ENCODE assay signal across 7 mouse cellular contexts in the genomic region with DNA sequence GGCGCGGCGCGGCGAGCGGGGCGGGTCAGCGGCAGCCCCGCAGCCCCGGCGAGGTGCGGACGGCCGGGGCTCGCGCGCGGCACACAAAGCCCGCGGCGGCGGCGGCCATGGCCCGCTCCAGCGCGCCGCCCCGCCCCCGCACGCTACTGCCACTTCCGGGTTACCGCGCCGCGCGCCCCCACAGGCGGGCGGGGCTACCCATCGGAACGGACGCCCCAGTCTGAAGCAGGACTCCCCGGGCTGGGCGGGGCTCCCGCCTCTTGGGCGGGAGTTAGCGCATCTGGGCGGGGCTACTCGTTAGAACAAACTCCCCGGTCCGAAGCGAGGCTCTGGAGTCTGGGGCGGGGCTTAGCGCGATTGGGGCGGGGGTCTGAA. TPM values are rescaled to one million over a fixed set of nuclear protein-coding genes. Genes with fewer than 3 reads are reported as not detected.
A peak's percentile ranks its signal among the peaks of the same experiment; 100 is the strongest.
DNase-seq lines count a peak whose midpoint lies in the region; ATAC-seq and TF ChIP-seq lines count a peak whose summit lies in the region.

No protein-coding gene starts in this region.

- peak overlapping the region; percentile 98 for H3K9ac ChIP-seq in intestine, postnatal 0 days (ENCODE audit: low read depth, low read length)
- peak overlapping the region; percentile 98 for H3K9ac ChIP-seq in midbrain, embryonic 12.5 days (replicated peaks)

- H3K36me3 ChIP-seq in intestine, postnatal 0 days (ENCODE audit: control insufficient read depth, insufficient read depth), result peaks cover 10% of the 10 kb centered on the region; the same call in 1 of the 2 replicates
- H3K36me3 ChIP-seq in midbrain, embryonic 12.5 days, result 0 out of 2 replicates have a peak, but pooled peaks cover 5% of the 10 kb centered on the region
- H3K36me3 ChIP-seq in small intestine, adult 2 months (ENCODE audit: control insufficient read depth, insufficient read depth, low read length), result peaks cover 4% of the 10 kb centered on the region; the same call in 1 of the 2 replicates

- H3K4me2 ChIP-seq in intestine, postnatal 0 days (replicated peaks; ENCODE audit: low read depth), result peak overlapping the region; percentile 77
- H3K4me2 ChIP-seq in midbrain, embryonic 12.5 days (replicated peaks), result peak overlapping the region; percentile 94

- no peaks in the 10 kb centered on the region for H3K27me3 ChIP-seq in intestine, postnatal 0 days (replicated peaks; ENCODE audit: control insufficient read depth, insufficient read depth, low read length)
- no peaks in the 10 kb centered on the region for H3K27me3 ChIP-seq in midbrain, embryonic 12.5 days
- H3K27me3 ChIP-seq in small intestine, adult 2 months (ENCODE audit: control insufficient read depth, insufficient read depth, low read length), result no peaks in the 10 kb centered on the region

- H3K9me3 ChIP-seq in intestine, postnatal 0 days (ENCODE audit: control insufficient read depth), result no peaks in the 10 kb centered on the region
- H3K9me3 ChIP-seq in midbrain, embryonic 12.5 days, result no peaks in the 10 kb centered on the region

- H3K4me3 ChIP-seq in intestine, postnatal 0 days (ENCODE audit: low read depth, low read length), result peak overlapping the region; percentile 86
- peak overlapping the region; percentile 81 for H3K4me3 ChIP-seq in midbrain, embryonic 12.5 days
- H3K4me3 ChIP-seq in small intestine, adult 2 months (ENCODE audit: low read depth, low read length), result peak overlapping the region; percentile 78

- no peak; the same call in 1 of the 2 replicates for TF ChIP-seq CTCF in intestine, postnatal 0 days (IDR thresholded peaks at IDR 0.05; ENCODE audit: low read depth)
- no peak for TF ChIP-seq CTCF in small intestine, adult 2 months (IDR thresholded peaks at IDR 0.05; ENCODE audit: extremely low read depth, insufficient read length, insufficient replicate concordance, low read depth, low read length)

- TF ChIP-seq POLR2A in small intestine, adult 2 months (IDR thresholded peaks at IDR 0.05; ENCODE audit: low read depth, low read length), result no peak

- WGBS in intestine, postnatal 0 days, result under 1% methylated on average over 27 of the region's 55 CpGs
- 0% methylated on average over 27 of the region's 55 CpGs for WGBS in midbrain, embryonic 12.5 days
- under 1% methylated on average over 29 of the region's 55 CpGs for WGBS in small intestine, adult 2 months

- peak; percentile 92 for ATAC-seq in intestine, postnatal 0 days
- ATAC-seq in midbrain, embryonic 12.5 days (ENCODE audit: low FRiP score, low read depth), result peak; percentile 96

- 0 out of 2 replicates have a peak, but pooled peaks cover 12% of the 10 kb centered on the region for H3K4me1 ChIP-seq in intestine, postnatal 0 days (replicated peaks; ENCODE audit: control insufficient read depth, insufficient read depth, low read length)
- peaks cover 40% of the 10 kb centered on the region for H3K4me1 ChIP-seq in midbrain, embryonic 12.5 days
- peaks cover 21% of the 10 kb centered on the region; the same call in 1 of the 2 replicates for H3K4me1 ChIP-seq in small intestine, adult 2 months (ENCODE audit: control insufficient read depth, insufficient read depth, insufficient read length, low read length)

- H3K27ac ChIP-seq in intestine, postnatal 0 days (ENCODE audit: low read depth, low read length), result peak overlapping the region; percentile 98
- peak overlapping the region; percentile 94 for H3K27ac ChIP-seq in midbrain, embryonic 12.5 days (replicated peaks)
- peak overlapping the region; percentile 94; the same call in 1 of the 2 replicates for H3K27ac ChIP-seq in small intestine, adult 2 months (ENCODE audit: insufficient read depth, low read depth, low read length)

- peak; percentile 97 for DNase-seq in adrenal gland, adult 2 months
- DNase-seq in embryo, embryonic 11.5 days (ENCODE audit: low read depth, low spot score), result peak; percentile 92
- peak; percentile 88 to 92 for DNase-seq in gastrocnemius, postnatal 4 days (ENCODE audit: low spot score in 2 of 2)
- peak; percentile 97 for DNase-seq in left cerebral cortex, postnatal 4 days

- intact Hi-C loops in left cerebral cortex, postnatal 4 days (cut with DNase I), result no loop called here

RNA-seq across cellular contexts. Expression of a gene that starts 0.3 kb away (rescaled TPM):
- total RNA-seq in adrenal gland, adult 2 months (2021), result 10 to 100 TPM; 31.0 to 32.1 TPM
- polyA plus RNA-seq in adrenal gland, adult 2 months (2012; rRNA removed), result 43.7 and 45.6 TPM in 2 replicates
- total RNA-seq in gastrocnemius, postnatal 4 days (2021), result 10 to 100 TPM; 17.2 to 18.2 TPM
- polyA plus RNA-seq in intestine, postnatal 0 days (2015; fragmentation: Nextera tagmentation; extraction: Ambion mirVana), result 203 and 216 TPM in 2 replicates
- total RNA-seq in left cerebral cortex, postnatal 4 days (2021), result 100 to 1,000 TPM; 108 to 112 TPM
- polyA plus RNA-seq in midbrain, embryonic 12.5 days (2016; fragmentation: Nextera tagmentation; extraction: Ambion mirVana), result 68.8 and 71.1 TPM in 2 replicates
- polyA plus RNA-seq in small intestine, adult 2 months (2012; rRNA removed), result 114 and 292 TPM in 2 replicates

Comparison
In these comparisons a context has a peak if more than half of its experiments do, and no peak if none do; other contexts are left out.
1. Peak in every context shown above with its lines: DNase-seq, ATAC-seq, H3K4me3 ChIP-seq and H3K27ac ChIP-seq.